Mouse (Mus musculus) lung, postnatal 0 days (tissue): ENCODE results near the gene Il1rl2. TPM values are rescaled to one million over a fixed set of nuclear protein-coding genes. Genes with fewer than 3 reads are reported as not detected.

Experiments used
- ATAC-seq: fragments of 200-750 bp; cut with Nextera tagmentation; 2 replicates; pipeline ENCODE4 v1.8.0; 2017; ENCODE audit warnings: moderate library complexity
- DNase-seq: peaks from one replicate; pipeline ENCODE4 v3.0.0-alpha.2; 2016; ENCODE audit warnings: low spot score
- H3K27ac ChIP-seq: fragments of 300-500 bp; sonication (generic); 2 replicates; pipeline ENCODE4 v1.5.1; 2014; ENCODE audit warnings: antibody characterized with exemption, mild to moderate bottlenecking, low read length, mixed read lengths
- H3K27me3 ChIP-seq: fragments of 300-500 bp; sonication (generic); replicated peaks from 2 replicates; pipeline ENCODE4 v1.6.1; 2014; ENCODE audit warnings: low read length, mixed read lengths; ENCODE audit not compliant: insufficient read depth
- H3K36me3 ChIP-seq: fragments of 300-500 bp; sonication (generic); 2 replicates; pipeline ENCODE4 v1.6.1; 2014; ENCODE audit warnings: low read length, mixed read lengths; ENCODE audit not compliant: insufficient read depth
- H3K4me1 ChIP-seq: fragments of 300-500 bp; sonication (generic); 2 replicates; pipeline ENCODE4 v1.6.1; 2014; ENCODE audit warnings: antibody characterized with exemption, low read depth, low read length, mixed read lengths; ENCODE audit not compliant: insufficient read depth
- H3K4me2 ChIP-seq: fragments of 300-500 bp; sonication (generic); replicated peaks from 2 replicates; pipeline ENCODE4 v1.6.1; 2014; ENCODE audit warnings: low read depth, mild to moderate bottlenecking, low read length, moderate library complexity, mixed read lengths
- H3K4me3 ChIP-seq: fragments of 300-500 bp; sonication (generic); 2 replicates; pipeline ENCODE4 v1.5.1; 2014; ENCODE audit warnings: low read depth, low read length
- H3K9ac ChIP-seq: fragments of 300-500 bp; sonication (generic); replicated peaks from 2 replicates; pipeline ENCODE4 v1.6.1; 2014; ENCODE audit warnings: low read depth, mild to moderate bottlenecking
- H3K9me3 ChIP-seq: fragments of 300-500 bp; sonication (generic); 2 replicates; pipeline ENCODE4 v1.6.1; 2016; ENCODE audit warnings: low read length, mixed read lengths
- CTCF ChIP-seq: IDR thresholded peaks from 2 replicates; pipeline ENCODE4 v1.5.1; 2016; ENCODE audit warnings: antibody characterized with exemption, mild to moderate bottlenecking
- EP300 ChIP-seq: IDR thresholded peaks from 2 replicates; pipeline ENCODE4 v1.6.1; 2016; ENCODE audit warnings: antibody characterized with exemption, mild to moderate bottlenecking, control low read depth
- WGBS: fragments of 180-500 bp; shearing (Covaris S2); extraction: QIAGEN DNeasy Blood & Tissue Kit; methylation state at CpG from one replicate; pipeline ENCODE4 v1.1.7; 2014; 5-methylcytosine and 5-hydroxymethylcytosine counted together
- polyA plus RNA-seq: library from polyadenylated mRNA; unstranded; fragments of >200 nt; fragmentation: Nextera tagmentation; extraction: Ambion mirVana; gene quantifications from 2 replicates; pipeline ENCODE4 v1.2.1, GENCODE M21; 2015

Il1rl2 gene
- polyA plus RNA-seq, 1 experiment from 2014 or later = 8.2 TPM

DNA sequence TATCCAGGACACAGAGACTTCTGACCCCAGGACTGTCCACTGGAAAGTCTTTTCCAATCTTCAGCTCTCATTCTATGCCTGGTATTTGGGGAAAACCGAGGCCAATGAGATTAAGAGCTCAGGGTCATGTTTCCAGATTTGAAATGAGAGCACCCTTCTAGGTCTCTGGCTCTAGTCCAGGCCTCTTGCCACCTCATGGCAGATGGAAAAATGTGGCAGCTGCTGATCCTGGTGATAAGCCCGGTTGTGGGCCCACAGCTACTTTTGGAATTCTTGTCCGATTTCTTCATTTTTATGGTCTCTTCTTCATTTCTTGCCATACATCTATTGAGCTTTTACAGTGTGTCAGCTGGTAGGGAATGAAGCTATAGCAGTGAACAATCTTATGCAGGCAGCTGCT, 42.0 kb upstream of the Il1rl2 start:
- H3K4me2 ChIP-seq = no peak overlapping the region
- ATAC-seq (no peak), DNase-seq (no peak)
- no peak overlapping the region for H3K9ac ChIP-seq
- H3K27me3 ChIP-seq = no peaks in the 10 kb centered on the region
- no peak for TF ChIP-seq CTCF
- no peak for TF ChIP-seq EP300
- no peaks in the 10 kb centered on the region for H3K9me3 ChIP-seq
- H3K36me3 ChIP-seq = 0 out of 2 replicates have a peak, but pooled peaks cover 3% of the 10 kb centered on the region
- no peak overlapping the region for H3K27ac ChIP-seq
- no peak overlapping the region for H3K4me3 ChIP-seq
- WGBS = 52% methylated on average over 3 of the region's 3 CpGs
- peaks cover 3% of the 10 kb centered on the region; the same call in 1 of the 2 replicates for H3K4me1 ChIP-seq

DNA sequence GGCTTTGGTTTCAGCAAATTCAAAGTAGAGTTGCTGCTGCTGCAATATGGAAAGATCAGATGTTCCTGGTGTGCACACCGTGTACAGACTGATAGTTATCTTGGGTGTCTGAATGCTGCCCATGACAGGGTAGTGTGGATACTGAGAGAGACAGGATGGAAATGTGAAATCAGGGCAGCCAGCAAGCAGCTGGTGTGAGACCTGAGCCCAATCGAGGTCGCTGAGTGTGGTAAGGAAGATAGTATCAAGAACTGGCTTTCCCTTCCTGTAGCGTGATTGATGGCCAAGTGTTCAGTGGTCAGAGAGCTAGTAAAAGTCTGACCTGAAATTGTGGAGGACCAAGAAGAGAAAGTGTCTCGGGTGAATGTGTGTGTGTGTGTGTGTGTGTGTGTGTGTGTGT, 40.4 kb upstream of the Il1rl2 start:
- TF ChIP-seq CTCF (no peak), EP300 (no peak)
- H3K4me1 ChIP-seq = peaks cover 8% of the 10 kb centered on the region; the same call in 1 of the 2 replicates
- H3K4me3 ChIP-seq = no peak overlapping the region
- no peaks in the 10 kb centered on the region for H3K9me3 ChIP-seq
- no peak overlapping the region for H3K27ac ChIP-seq
- DNase-seq = no peak
- no peaks in the 10 kb centered on the region for H3K36me3 ChIP-seq
- no peaks in the 10 kb centered on the region for H3K27me3 ChIP-seq
- 46% methylated on average over 5 of the region's 5 CpGs for WGBS
- H3K9ac ChIP-seq = no peak overlapping the region
- no peak for ATAC-seq
- no peak overlapping the region for H3K4me2 ChIP-seq

DNA sequence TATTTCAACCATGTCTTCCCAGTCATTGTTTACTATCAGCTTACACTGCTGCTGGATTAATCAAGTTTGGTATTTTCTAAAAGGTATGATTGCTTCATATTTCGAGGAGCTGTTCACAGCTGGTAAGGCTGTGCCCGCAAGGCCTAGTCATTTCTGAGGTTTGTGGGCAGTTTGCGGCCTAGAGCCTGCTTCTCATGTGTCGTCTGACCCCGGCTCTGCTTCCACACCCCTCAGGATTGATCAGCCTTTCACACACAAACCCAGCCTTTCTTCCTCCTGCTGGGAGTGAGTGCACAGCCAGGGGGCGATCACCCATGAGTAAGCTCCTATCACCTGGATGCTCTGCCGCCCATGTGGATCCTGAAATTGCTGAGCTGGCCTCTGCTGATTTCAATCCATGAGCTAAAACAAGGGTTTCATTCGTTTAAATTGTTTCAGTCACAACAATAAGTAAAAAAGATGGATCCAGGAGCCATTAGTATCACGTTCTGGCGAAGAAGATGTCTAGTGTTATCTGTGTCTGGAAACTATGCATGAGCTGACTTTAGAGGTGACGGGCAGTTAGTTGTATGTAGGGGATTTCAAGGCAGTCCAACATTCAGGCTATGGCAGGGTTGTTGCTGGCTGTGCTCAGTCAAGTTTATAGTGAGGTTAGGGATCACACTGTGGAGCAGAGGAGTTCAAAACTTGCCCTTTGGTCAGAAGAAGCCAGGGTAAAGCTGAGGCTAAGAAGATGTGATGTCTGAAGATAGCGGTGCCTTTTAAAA, 33.7 kb upstream of the Il1rl2 start:
- TF ChIP-seq EP300 = no peak
- TF ChIP-seq CTCF = peak; percentile 33
- Histone ChIP-seq H3K4me1 (0 out of 2 replicates have a peak, but pooled peaks cover 5% of the 10 kb centered on the region), H3K4me3 (no peak overlapping the region), H3K9ac (no peak overlapping the region), H3K27ac (no peak overlapping the region), H3K36me3 (peaks cover 5% of the 10 kb centered on the region; the same call in 1 of the 2 replicates), H3K4me2 (no peak overlapping the region), H3K27me3 (no peaks in the 10 kb centered on the region), H3K9me3 (no peaks in the 10 kb centered on the region)
- DNase-seq (no peak), ATAC-seq (no peak)
- 79% methylated on average over 12 of the region's 12 CpGs for WGBS

DNA sequence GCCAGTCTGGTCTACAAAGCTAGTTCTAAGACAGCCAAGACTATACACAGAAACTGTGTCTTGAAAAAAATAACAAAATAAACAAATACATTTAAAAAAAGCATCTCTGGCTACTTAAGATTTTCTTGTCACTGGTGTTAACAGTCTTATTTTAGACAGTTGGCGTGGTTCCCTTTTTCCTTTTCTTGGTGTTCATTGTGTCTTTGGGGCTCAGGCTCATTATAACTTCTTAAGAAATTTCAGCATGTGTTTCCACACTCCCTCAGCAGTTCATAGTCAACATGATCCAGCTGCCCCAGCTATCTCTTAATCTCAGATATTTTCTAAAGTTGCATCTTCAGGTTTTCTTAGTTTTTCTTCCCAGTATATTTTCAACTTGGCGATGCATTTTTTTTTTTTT, 32.2 kb upstream of the Il1rl2 start:
- Histone ChIP-seq H3K27ac (no peak overlapping the region), H3K9ac (no peak overlapping the region), H3K4me1 (0 out of 2 replicates have a peak, but pooled peaks cover 5% of the 10 kb centered on the region), H3K27me3 (no peaks in the 10 kb centered on the region), H3K9me3 (no peaks in the 10 kb centered on the region), H3K4me2 (no peak overlapping the region), H3K36me3 (peaks cover 5% of the 10 kb centered on the region; the same call in 1 of the 2 replicates), H3K4me3 (no peak overlapping the region)
- ATAC-seq (peak; percentile 37; the same call in 1 of the 2 replicates), DNase-seq (peak; percentile 70)
- WGBS = 81% methylated on average over 2 of the region's 2 CpGs
- no peak for TF ChIP-seq EP300
- TF ChIP-seq CTCF = no peak

DNA sequence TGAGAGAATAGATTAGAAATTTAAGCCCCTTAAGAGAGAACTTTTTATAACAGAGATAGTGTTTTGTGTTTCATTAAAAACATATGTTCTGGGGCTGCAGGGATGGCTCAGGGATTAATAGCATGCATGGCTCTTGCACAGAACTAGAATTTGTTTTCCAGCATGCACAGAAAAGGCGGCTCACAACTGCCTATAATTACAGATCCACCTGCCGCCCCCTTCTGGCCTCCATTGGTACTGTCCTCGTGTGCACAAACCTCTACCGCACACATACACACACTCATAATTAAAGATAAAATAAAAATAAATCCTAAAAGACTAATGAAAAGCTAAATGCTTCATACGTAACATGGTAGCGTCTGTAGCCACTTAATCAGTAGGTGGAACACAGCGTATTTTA, 30.5 kb upstream of the Il1rl2 start:
- Histone ChIP-seq H3K4me1 (no peaks in the 10 kb centered on the region), H3K4me2 (no peak overlapping the region), H3K4me3 (no peak overlapping the region), H3K36me3 (peaks cover 5% of the 10 kb centered on the region; the same call in 1 of the 2 replicates), H3K9ac (no peak overlapping the region), H3K27ac (no peak overlapping the region), H3K27me3 (no peaks in the 10 kb centered on the region), H3K9me3 (no peaks in the 10 kb centered on the region)
- WGBS = 95% methylated on average over 7 of the region's 7 CpGs
- no peak for TF ChIP-seq EP300
- peak; percentile 55 for TF ChIP-seq CTCF
- no peak for DNase-seq
- no peak for ATAC-seq

DNA sequence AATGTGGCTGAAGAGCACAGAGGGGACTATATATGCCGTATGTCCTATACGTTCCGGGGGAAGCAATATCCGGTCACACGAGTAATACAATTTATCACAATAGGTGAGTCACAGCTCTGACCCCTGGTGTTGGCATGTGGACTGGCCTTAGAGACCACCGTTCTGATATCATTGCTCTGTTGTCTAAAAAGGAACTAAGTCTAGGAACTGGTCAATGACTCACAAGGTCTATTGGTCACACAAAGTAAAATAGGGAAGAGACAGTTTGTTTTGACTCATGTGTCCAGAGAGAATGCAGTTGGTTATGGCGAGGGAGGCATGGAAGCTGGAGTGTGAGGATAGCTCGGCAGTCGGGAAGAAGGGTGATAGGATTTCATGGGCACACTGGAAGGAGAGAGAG, 29.6 kb upstream of the Il1rl2 start:
- Histone ChIP-seq H3K4me3 (no peak overlapping the region), H3K27ac (no peak overlapping the region), H3K4me2 (no peak overlapping the region), H3K4me1 (no peaks in the 10 kb centered on the region), H3K9ac (no peak overlapping the region), H3K36me3 (peaks cover 5% of the 10 kb centered on the region; the same call in 1 of the 2 replicates), H3K27me3 (no peaks in the 10 kb centered on the region), H3K9me3 (no peaks in the 10 kb centered on the region)
- WGBS = 74% methylated on average over 9 of the region's 9 CpGs
- no peak for TF ChIP-seq EP300
- TF ChIP-seq CTCF = no peak
- ATAC-seq (peak; percentile 28; the same call in 1 of the 2 replicates), DNase-seq (peak; percentile 50)
